Mouse (Mus musculus): ENCODE measurements at regions not wholly inside any gene's neighbourhood (a gene's known extent, or its start where the extent isn't known, plus 50 kb on each side); places are given as distances from the start of the nearest gene placed in this dataset.
"Not testable (repeated sequence)": the region's sequence is repeated elsewhere in the genome, so short reads cannot be mapped to it uniquely, and the experiment has no call there.

- Histone ChIP-seq H3K36me3 (ENCODE audit: control insufficient read depth, insufficient read depth, low read length) (no peaks in the 10 kb centered on the region), H3K4me1 (ENCODE audit: control insufficient read depth, insufficient read depth, insufficient read length, low read length) (no peaks in the 10 kb centered on the region), H3K4me3 (ENCODE audit: low read depth, low read length) (no peak overlapping the region), H3K27me3 (ENCODE audit: control insufficient read depth, insufficient read depth, low read length) (no peaks in the 10 kb centered on the region), H3K27ac (ENCODE audit: insufficient read depth, low read depth, low read length) (no peak overlapping the region)
- TF ChIP-seq POLR2A (IDR thresholded peaks at IDR 0.05; ENCODE audit: low read depth, low read length), result no peak
- TF ChIP-seq CTCF (IDR thresholded peaks at IDR 0.05; ENCODE audit: extremely low read depth, insufficient read length, insufficient replicate concordance, low read depth, low read length), result no peak
Measured at GRCm38 (mm10) chr8:4934551-4934950, 155.2 kb upstream of the Shcbp1 start.

GRCm38 (mm10) chr8:4934035-4934434 lies 154.7 kb upstream of the Shcbp1 start:
- TF ChIP-seq CTCF (IDR thresholded peaks at IDR 0.05; ENCODE audit: extremely low read depth, insufficient read length, insufficient replicate concordance, low read depth, low read length), result no peak
- no peak for TF ChIP-seq POLR2A (IDR thresholded peaks at IDR 0.05; ENCODE audit: low read depth, low read length)
- no peak overlapping the region for H3K4me3 ChIP-seq (ENCODE audit: low read depth, low read length)
- no peaks in the 10 kb centered on the region for H3K36me3 ChIP-seq (ENCODE audit: control insufficient read depth, insufficient read depth, low read length)
- no peaks in the 10 kb centered on the region for H3K4me1 ChIP-seq (ENCODE audit: control insufficient read depth, insufficient read depth, insufficient read length, low read length)
- no peaks in the 10 kb centered on the region for H3K27me3 ChIP-seq (ENCODE audit: control insufficient read depth, insufficient read depth, low read length)
- WGBS, result 72% methylated on average over 2 of the region's 2 CpGs
- H3K27ac ChIP-seq (ENCODE audit: insufficient read depth, low read depth, low read length), result no peak overlapping the region

- Histone ChIP-seq H3K27ac (ENCODE audit: insufficient read depth, low read depth, low read length) (no peak overlapping the region), H3K36me3 (ENCODE audit: control insufficient read depth, insufficient read depth, low read length) (no peaks in the 10 kb centered on the region), H3K4me3 (ENCODE audit: low read depth, low read length) (no peak overlapping the region), H3K4me1 (ENCODE audit: control insufficient read depth, insufficient read depth, insufficient read length, low read length) (no peaks in the 10 kb centered on the region), H3K27me3 (ENCODE audit: control insufficient read depth, insufficient read depth, low read length) (no peaks in the 10 kb centered on the region)
- TF ChIP-seq CTCF (IDR thresholded peaks at IDR 0.05; ENCODE audit: extremely low read depth, insufficient read length, insufficient replicate concordance, low read depth, low read length) (no peak), POLR2A (IDR thresholded peaks at IDR 0.05; ENCODE audit: low read depth, low read length) (no peak)
Measured at GRCm38 (mm10) chr8:4916447-4916846, 137.1 kb upstream of the Shcbp1 start.

- Histone ChIP-seq H3K27ac (ENCODE audit: insufficient read depth, low read depth, low read length) (no peak overlapping the region), H3K4me1 (ENCODE audit: control insufficient read depth, insufficient read depth, insufficient read length, low read length) (no peaks in the 10 kb centered on the region), H3K36me3 (ENCODE audit: control insufficient read depth, insufficient read depth, low read length) (no peaks in the 10 kb centered on the region), H3K4me3 (ENCODE audit: low read depth, low read length) (no peak overlapping the region), H3K27me3 (ENCODE audit: control insufficient read depth, insufficient read depth, low read length) (no peaks in the 10 kb centered on the region)
- 74% methylated on average over 2 of the region's 2 CpGs for WGBS
- TF ChIP-seq CTCF (IDR thresholded peaks at IDR 0.05; ENCODE audit: extremely low read depth, insufficient read length, insufficient replicate concordance, low read depth, low read length), result no peak
- TF ChIP-seq POLR2A (IDR thresholded peaks at IDR 0.05; ENCODE audit: low read depth, low read length), result no peak
Measured at GRCm38 (mm10) chr8:4895046-4895445, 115.7 kb upstream of the Shcbp1 start.

GRCm38 (mm10) chr8:4868761-4869160 lies 89.4 kb upstream of the Shcbp1 start:
- H3K4me1 ChIP-seq (ENCODE audit: control insufficient read depth, insufficient read depth, insufficient read length, low read length); H3K4me3 ChIP-seq (ENCODE audit: low read depth, low read length); H3K27ac ChIP-seq (ENCODE audit: insufficient read depth, low read depth, low read length); H3K36me3 ChIP-seq (ENCODE audit: control insufficient read depth, insufficient read depth, low read length); H3K27me3 ChIP-seq (ENCODE audit: control insufficient read depth, insufficient read depth, low read length): not testable (repeated sequence)
- peak; percentile 29; the same call in 1 of the 2 replicates for TF ChIP-seq CTCF (IDR thresholded peaks at IDR 0.05; ENCODE audit: extremely low read depth, insufficient read length, insufficient replicate concordance, low read depth, low read length)
- 65% methylated on average over 7 of the region's 7 CpGs for WGBS

GRCm38 (mm10) chr8:4839087-4839486 lies 59.7 kb upstream of the Shcbp1 start:
- H3K27ac ChIP-seq (ENCODE audit: insufficient read depth, low read depth, low read length), result peak overlapping the region; percentile 64; the same call in 1 of the 2 replicates
- WGBS, result 31% methylated on average over 3 of the region's 3 CpGs

GRCm38 (mm10) chr8:4838527-4838926 lies 59.2 kb upstream of the Shcbp1 start:
- Histone ChIP-seq H3K27ac (ENCODE audit: insufficient read depth, low read depth, low read length) (peak overlapping the region; percentile 81), H3K36me3 (ENCODE audit: control insufficient read depth, insufficient read depth, low read length) (no peaks in the 10 kb centered on the region), H3K4me3 (ENCODE audit: low read depth, low read length) (no peak overlapping the region), H3K27me3 (ENCODE audit: control insufficient read depth, insufficient read depth, low read length) (no peaks in the 10 kb centered on the region), H3K4me1 (ENCODE audit: control insufficient read depth, insufficient read depth, insufficient read length, low read length) (peaks cover 6% of the 10 kb centered on the region; the same call in 1 of the 2 replicates)
- TF ChIP-seq CTCF (IDR thresholded peaks at IDR 0.05; ENCODE audit: extremely low read depth, insufficient read length, insufficient replicate concordance, low read depth, low read length) (no peak), POLR2A (IDR thresholded peaks at IDR 0.05; ENCODE audit: low read depth, low read length) (no peak)

More at GRCm38 (mm10) chr8:4839087-4839486, 59.7 kb upstream of the Shcbp1 start:
- Histone ChIP-seq H3K4me1 (ENCODE audit: control insufficient read depth, insufficient read depth, insufficient read length, low read length) (peaks cover 6% of the 10 kb centered on the region; the same call in 1 of the 2 replicates), H3K4me3 (ENCODE audit: low read depth, low read length) (no peak overlapping the region), H3K27me3 (ENCODE audit: control insufficient read depth, insufficient read depth, low read length) (no peaks in the 10 kb centered on the region), H3K36me3 (ENCODE audit: control insufficient read depth, insufficient read depth, low read length) (no peaks in the 10 kb centered on the region)
- no peak for TF ChIP-seq POLR2A (IDR thresholded peaks at IDR 0.05; ENCODE audit: low read depth, low read length)
- TF ChIP-seq CTCF (IDR thresholded peaks at IDR 0.05; ENCODE audit: extremely low read depth, insufficient read length, insufficient replicate concordance, low read depth, low read length), result no peak

GRCm38 (mm10) chr8:4837719-4838118 lies 58.4 kb upstream of the Shcbp1 start:
- TF ChIP-seq POLR2A (IDR thresholded peaks at IDR 0.05; ENCODE audit: low read depth, low read length), result no peak
- TF ChIP-seq CTCF (IDR thresholded peaks at IDR 0.05; ENCODE audit: extremely low read depth, insufficient read length, insufficient replicate concordance, low read depth, low read length), result no peak
- Histone ChIP-seq H3K4me3 (ENCODE audit: low read depth, low read length) (no peak overlapping the region), H3K36me3 (ENCODE audit: control insufficient read depth, insufficient read depth, low read length) (no peaks in the 10 kb centered on the region), H3K27me3 (ENCODE audit: control insufficient read depth, insufficient read depth, low read length) (no peaks in the 10 kb centered on the region), H3K4me1 (ENCODE audit: control insufficient read depth, insufficient read depth, insufficient read length, low read length) (peaks cover 6% of the 10 kb centered on the region; the same call in 1 of the 2 replicates), H3K27ac (ENCODE audit: insufficient read depth, low read depth, low read length) (no peak overlapping the region)
- 17% methylated on average over 2 of the region's 2 CpGs for WGBS

All from small intestine, adult 2 months (tissue).